Mouse (Mus musculus) C2C12 (cell line): Measurements from ENCODE around the gene Acer2. TPM values are rescaled to one million over a fixed set of nuclear protein-coding genes. Genes with fewer than 3 reads are reported as not detected.

ENCODE experiments used
- H3K27me3 ChIP-seq: one replicate; pipeline ENCODE4 v1.6.1; 2011; ENCODE audit not compliant: control insufficient read depth, insufficient read depth, insufficient read length
- H3K36me3 ChIP-seq: one replicate; pipeline ENCODE4 v1.6.1; 2011; ENCODE audit not compliant: control insufficient read depth, insufficient read depth
- H3K4me3 ChIP-seq: one replicate; pipeline ENCODE4 v1.5.1; 2011; ENCODE audit warnings: mild to moderate bottlenecking, control low read depth; ENCODE audit not compliant: poor library complexity, insufficient read depth, severe bottlenecking
- H3K79me2 ChIP-seq: one replicate; pipeline ENCODE4 v1.6.1; 2011; ENCODE audit not compliant: control insufficient read depth, insufficient read depth
- H3K79me3 ChIP-seq: one replicate; pipeline ENCODE4 v1.6.1; 2011; ENCODE audit warnings: low read depth, control low read depth
- H3ac ChIP-seq: one replicate; pipeline ENCODE3; 2011; ENCODE audit warnings: low read depth; ENCODE audit not compliant: control insufficient read depth, insufficient read length
- CEBPB ChIP-seq: IDR thresholded peaks from one replicate; pipeline ENCODE4 v1.6.1; 2011; ENCODE audit warnings: low read depth, mild to moderate bottlenecking, control low read depth, moderate library complexity
- CTCF ChIP-seq: IDR thresholded peaks from one replicate; pipeline ENCODE4 v1.5.1; 2011; ENCODE audit not compliant: control insufficient read depth, insufficient read depth, insufficient read length
- FOSL1 ChIP-seq: IDR thresholded peaks from one replicate; pipeline ENCODE4 v1.8.0; 2011; ENCODE audit warnings: mild to moderate bottlenecking, low read length; ENCODE audit not compliant: poor library complexity, insufficient read depth, severe bottlenecking
- MAX ChIP-seq: IDR thresholded peaks from one replicate; pipeline ENCODE4 v1.6.1; 2011; ENCODE audit warnings: mild to moderate bottlenecking, control low read depth
- MYOD1 ChIP-seq: IDR thresholded peaks from one replicate; pipeline ENCODE4 v1.6.1; 2011; ENCODE audit warnings: low read depth; ENCODE audit not compliant: control insufficient read depth, insufficient read length
- MYOG ChIP-seq: IDR thresholded peaks from one replicate; pipeline ENCODE4 v1.6.1; 2011; ENCODE audit not compliant: control insufficient read depth, insufficient read length; ENCODE audit errors: extremely low read depth
- USF1 ChIP-seq: IDR thresholded peaks from one replicate; pipeline ENCODE4 v1.6.1; 2011; ENCODE audit warnings: low read depth, mild to moderate bottlenecking, control low read depth, moderate library complexity
- polyA plus RNA-seq: library from polyadenylated mRNA; unstranded; fragments of >200 nt; fragmentation: generic; extraction: Trizol; gene quantifications from one replicate; pipeline ENCODE4 v1.2.1, GENCODE M21; 2012; ENCODE audit warnings: missing spikeins

The Acer2 gene
- polyA plus RNA-seq, 1 experiment = 0.08 TPM

DNA sequence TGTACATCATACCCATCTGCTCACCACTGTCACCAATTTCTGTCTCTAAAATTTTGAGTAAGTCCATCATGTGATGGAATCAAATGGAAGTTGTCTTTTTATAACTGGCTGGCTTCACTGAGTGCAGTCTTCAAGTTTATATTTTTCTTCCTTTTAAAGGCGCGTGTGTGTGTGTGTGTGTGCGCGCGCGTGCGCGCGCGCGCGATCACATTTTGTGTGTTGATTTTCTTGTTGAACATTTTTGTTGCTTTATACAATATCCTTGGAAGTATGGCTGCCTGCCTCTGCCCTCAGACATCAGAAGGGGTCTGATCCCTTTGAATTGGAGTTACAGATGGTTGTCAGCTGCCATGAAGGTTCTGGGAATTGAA, 16.1 kb upstream of the Acer2 start:
- peaks cover 26% of the 10 kb centered on the region for H3K79me2 ChIP-seq
- peak overlapping the region; percentile 72 for H3ac ChIP-seq
- TF ChIP-seq CEBPB (no peak), MYOG (no peak), MAX (no peak), MYOD1 (no peak)
- H3K4me3 ChIP-seq = peak overlapping the region; percentile 89
- H3K79me3 ChIP-seq = peaks cover 21% of the 10 kb centered on the region
- H3K36me3 ChIP-seq = peaks cover 33% of the 10 kb centered on the region
- H3K27me3 ChIP-seq = no peaks in the 10 kb centered on the region

DNA sequence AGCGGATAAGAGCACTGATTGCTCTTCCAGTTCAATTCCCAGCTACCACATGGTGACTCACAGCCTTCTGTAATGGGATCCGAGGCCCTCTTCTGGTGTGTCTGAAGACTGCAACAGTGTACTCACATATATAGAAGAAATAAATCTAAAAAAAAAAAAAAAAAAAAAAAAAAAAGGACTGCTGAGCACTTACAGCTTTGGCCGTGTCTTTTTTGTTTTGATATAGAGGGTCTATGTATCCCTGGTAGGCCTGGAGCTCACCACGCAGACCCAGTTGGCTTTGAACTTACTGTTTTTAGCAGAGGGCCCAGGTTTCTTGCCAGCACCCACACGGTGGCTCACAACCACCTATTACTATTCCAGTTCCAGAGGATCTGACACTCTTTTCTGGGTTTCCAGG, 10.1 kb upstream of the Acer2 start:
- no peak overlapping the region for H3K4me3 ChIP-seq
- H3K27me3 ChIP-seq = peaks cover 4% of the 10 kb centered on the region
- H3K36me3 ChIP-seq = no peaks in the 10 kb centered on the region
- no peaks in the 10 kb centered on the region for H3K79me2 ChIP-seq
- H3ac ChIP-seq = no peak overlapping the region
- H3K79me3 ChIP-seq = no peaks in the 10 kb centered on the region
- TF ChIP-seq FOSL1 (no peak), USF1 (no peak), MYOD1 (no peak), MYOG (no peak), MAX (no peak), CTCF (no peak), CEBPB (no peak)

DNA sequence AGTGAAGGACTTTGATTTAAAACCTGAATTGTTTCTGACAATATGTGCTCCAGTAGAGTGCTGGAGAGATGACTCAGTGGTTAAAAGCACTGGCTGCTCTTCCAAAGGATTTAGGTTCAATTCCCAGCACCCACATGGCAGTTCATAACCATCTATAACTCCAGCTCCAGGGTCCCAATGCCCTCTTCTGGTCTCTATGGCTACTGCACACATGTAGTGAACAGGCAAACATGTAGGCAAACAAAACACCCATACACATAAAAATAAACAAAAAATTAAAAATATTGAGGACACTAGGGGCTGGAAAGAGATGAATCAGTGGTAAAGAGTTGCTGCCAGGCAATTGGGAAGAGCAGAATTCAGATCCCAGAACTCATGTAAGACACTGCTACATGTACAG, 2.2 kb upstream of the Acer2 start:
- TF ChIP-seq MAX = no peak
- no peak for TF ChIP-seq CEBPB
- no peak for TF ChIP-seq USF1
- no peak for TF ChIP-seq FOSL1
- no peak for TF ChIP-seq MYOG
- TF ChIP-seq CTCF = no peak
- TF ChIP-seq MYOD1 = no peak
- no peak overlapping the region for H3ac ChIP-seq
- H3K27me3 ChIP-seq = peaks cover 5% of the 10 kb centered on the region
- no peak overlapping the region for H3K4me3 ChIP-seq
- no peaks in the 10 kb centered on the region for H3K79me2 ChIP-seq
- no peaks in the 10 kb centered on the region for H3K79me3 ChIP-seq
- H3K36me3 ChIP-seq = no peaks in the 10 kb centered on the region

DNA sequence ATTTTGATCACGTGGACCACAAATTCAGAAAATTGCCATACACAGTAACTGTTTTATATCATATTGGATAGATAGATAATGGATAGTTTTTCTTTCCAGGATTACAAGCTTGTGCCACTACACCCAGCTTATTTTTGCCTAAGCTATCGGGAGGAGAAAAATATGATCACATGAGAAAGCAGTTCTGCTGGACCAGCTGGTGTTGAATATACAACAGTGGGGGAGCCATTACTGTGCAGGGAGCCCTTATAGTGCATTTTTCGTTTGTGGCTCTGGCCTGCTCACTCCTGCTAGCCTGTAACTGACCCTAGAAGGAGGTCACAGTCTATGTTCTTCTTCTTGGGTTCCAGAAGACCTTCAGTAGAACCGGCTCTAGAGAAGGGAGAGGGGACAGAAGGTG, 1.1 kb upstream of the Acer2 start:
- H3ac ChIP-seq = no peak overlapping the region
- H3K79me2 ChIP-seq = no peaks in the 10 kb centered on the region
- no peak for TF ChIP-seq MYOD1
- TF ChIP-seq CEBPB = no peak
- no peak for TF ChIP-seq FOSL1
- TF ChIP-seq USF1 = no peak
- TF ChIP-seq CTCF = no peak
- no peak for TF ChIP-seq MYOG
- H3K27me3 ChIP-seq = peaks cover 4% of the 10 kb centered on the region
- no peaks in the 10 kb centered on the region for H3K79me3 ChIP-seq
- H3K36me3 ChIP-seq = no peaks in the 10 kb centered on the region
- H3K4me3 ChIP-seq = no peak overlapping the region

DNA sequence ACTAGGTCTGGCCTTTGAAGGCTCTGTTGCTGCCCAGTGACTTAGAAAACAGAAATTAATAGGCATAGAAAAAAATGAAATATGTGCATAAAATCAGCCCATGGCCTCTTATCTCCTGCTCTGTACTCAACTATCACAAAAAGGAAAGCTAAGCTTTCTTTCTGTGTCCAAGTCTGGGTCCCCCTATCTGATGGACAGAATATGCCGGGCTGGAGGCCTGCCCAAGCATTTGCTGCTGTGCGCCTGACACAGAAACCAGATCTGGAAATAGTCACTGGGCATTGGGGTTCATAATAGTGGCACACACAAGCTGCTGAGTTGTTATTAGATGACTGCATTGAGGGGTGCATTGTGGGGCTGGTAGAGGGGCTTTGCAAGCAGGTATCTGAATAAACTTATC, 5.3 kb downstream of the Acer2 start:
- no peaks in the 10 kb centered on the region for H3K79me3 ChIP-seq
- no peak overlapping the region for H3K4me3 ChIP-seq
- H3ac ChIP-seq = no peak overlapping the region
- no peak for TF ChIP-seq MYOG
- no peak for TF ChIP-seq USF1
- TF ChIP-seq CTCF = no peak
- TF ChIP-seq FOSL1 = no peak
- TF ChIP-seq MAX = no peak
- TF ChIP-seq MYOD1 = no peak
- no peak for TF ChIP-seq CEBPB
- no peaks in the 10 kb centered on the region for H3K79me2 ChIP-seq
- no peaks in the 10 kb centered on the region for H3K36me3 ChIP-seq
- H3K27me3 ChIP-seq = peaks cover 4% of the 10 kb centered on the region

DNA sequence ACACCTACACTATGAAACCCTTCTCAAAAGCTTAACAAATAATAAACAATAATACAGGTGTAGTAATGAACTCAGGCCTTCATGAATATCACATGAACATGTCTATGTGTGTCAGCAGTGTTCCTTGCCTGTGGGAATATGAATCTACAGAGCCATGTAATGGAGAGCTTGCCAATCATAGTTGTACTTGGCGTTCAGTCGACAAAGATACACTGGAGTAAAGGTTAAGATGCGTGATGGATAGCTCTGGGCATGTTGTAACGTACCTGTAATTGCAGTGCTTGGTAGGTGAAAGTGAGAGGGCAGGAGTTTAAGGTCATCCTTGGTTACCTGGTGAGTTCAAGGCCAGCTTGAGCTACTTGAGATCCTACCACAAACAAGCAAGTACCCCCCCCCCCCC, 7.0 kb downstream of the Acer2 start:
- Histone ChIP-seq H3K27me3 (peaks cover 2% of the 10 kb centered on the region), H3ac (no peak overlapping the region), H3K4me3 (no peak overlapping the region), H3K36me3 (no peaks in the 10 kb centered on the region), H3K79me2 (no peaks in the 10 kb centered on the region), H3K79me3 (no peaks in the 10 kb centered on the region)
- TF ChIP-seq MAX (no peak), FOSL1 (no peak), CTCF (no peak)
